Mouse (Mus musculus): ENCODE data around the gene Tbck.

Gene Tbck

DNA sequence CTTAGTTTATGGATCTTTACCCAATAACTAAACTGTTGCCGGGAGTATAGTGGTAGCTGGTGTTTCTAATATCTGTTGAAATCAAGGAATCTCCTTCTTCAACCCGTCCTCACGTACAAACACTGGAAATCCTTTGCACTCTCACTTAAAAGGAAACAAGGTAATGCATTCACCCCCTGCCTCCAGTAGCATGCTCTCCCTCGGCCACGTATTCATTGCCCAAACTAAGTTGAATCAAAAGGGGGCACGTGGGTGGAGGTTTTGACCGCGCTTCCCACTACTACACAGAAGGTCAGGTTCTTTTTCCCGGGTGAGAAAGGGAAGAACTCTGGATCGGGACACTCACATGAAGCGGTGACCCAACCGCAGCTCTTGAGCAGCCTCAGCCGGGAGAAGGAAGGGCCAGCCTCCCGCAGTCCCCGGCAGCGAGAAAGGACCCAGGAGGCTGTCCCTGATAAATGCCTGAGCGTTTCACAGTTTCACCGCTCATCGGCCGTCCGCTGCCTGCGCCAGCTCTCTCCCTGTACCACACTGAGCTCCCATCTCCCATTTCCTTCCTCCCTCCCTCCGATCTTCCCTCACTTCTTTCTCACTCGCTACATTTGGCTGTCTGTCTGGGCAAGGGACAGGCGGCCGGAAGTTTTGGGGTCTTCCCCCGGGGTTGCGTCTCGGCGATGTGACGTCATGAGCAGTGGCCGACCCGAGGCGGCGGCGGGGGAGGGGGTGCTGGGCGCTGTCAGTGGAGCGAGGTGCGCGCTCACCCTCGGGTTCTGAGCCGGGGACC lies at the start of gene Tbck:
Gene Tbck (plus strand): TSS at position 698 of the 784 bp plus-strand sequence.
- DNase-seq (ENCODE audit: extremely low read depth, insufficient read length, low spot score), result peak; percentile 91

DNA sequence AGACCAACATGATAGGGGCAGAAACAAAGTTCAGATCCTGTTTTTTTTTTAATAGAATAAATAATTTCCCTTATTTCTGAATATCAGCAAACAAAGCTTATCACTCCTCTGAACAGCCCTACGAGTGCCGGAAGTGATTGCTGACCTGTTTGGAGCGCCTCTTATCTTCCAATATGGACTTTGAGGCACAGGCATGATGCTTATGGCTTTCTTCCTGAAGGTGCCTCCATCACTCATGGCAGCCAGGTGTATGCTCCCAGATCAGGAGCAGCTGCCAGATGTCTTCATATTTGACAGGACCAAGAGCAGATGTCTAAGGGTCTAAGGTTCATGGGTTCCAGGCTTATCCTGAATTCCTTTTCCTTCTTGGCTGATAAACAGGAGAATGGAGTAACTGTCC lies 46.9 kb upstream of the Tbck start:
- no peak for DNase-seq (ENCODE audit: extremely low read depth, insufficient read length, low spot score)

DNA sequence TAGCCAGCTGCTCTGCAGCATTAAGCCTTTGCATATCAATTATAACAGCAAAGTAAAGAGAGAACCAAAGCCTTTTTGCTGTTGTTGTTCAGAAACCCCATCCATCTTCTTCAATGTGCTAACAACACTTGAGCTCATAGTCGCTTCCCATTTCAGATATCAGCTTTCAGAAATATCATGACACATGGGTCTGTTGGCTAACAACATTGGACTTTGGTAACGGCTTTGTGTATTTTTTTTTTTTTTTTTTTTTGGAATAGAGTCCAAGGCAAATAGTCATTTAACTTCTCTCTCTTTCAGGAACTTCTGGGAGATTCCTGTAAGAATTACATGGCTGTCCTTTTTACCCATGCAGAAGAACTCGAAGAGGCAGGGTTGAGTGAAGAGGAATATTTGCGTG lies 39.9 kb upstream of the Tbck start:
- no peak for DNase-seq (ENCODE audit: extremely low read depth, insufficient read length, low spot score)

DNA sequence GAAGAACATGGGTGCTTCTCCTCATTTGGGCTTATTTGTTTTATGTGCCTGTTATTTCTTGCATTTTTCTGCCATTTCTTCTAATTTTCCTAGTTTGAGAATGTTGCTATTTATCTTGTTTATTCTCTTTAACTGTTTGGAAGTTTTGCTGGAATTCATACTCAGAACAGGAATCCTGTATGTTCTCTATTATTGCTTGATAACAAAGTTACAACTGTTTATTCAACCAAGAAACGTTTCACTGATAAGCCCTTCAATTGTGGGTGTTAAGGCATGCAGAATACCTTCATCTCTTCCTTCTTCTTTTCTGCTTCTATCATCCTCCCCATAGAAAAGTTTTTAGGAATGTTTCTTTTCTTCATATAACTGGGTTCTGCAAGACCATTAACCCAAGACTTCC lies 37.1 kb upstream of the Tbck start:
- no peak for DNase-seq (ENCODE audit: extremely low read depth, insufficient read length, low spot score)

- DNase-seq (ENCODE audit: extremely low read depth, insufficient read length, low spot score), result no peak
Observed at GRCm38 (mm10) chr3:132649368-132649767, 34.6 kb upstream of the Tbck start.

- no peak for DNase-seq (ENCODE audit: extremely low read depth, insufficient read length, low spot score)
Observed at GRCm38 (mm10) chr3:132650191-132650590, 33.8 kb upstream of the Tbck start.

DNA sequence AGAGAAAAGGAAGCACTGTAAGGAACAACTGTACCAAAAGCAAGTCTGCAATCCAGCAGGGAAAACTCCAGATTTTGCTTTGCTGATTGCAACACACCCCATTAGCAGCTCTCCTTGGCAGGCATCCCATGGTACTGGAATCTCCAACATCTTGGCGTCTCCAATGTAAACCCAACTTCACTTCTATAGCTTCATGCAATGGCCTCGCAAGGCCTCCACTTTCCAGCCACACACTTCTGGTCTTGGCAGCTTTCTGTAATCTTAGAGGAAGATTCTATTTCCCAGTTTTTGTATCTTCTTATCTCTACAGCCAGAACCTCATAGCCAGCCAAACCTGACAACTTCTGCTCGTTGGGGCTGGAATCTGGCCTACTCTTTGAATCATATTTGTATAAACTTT lies 32.2 kb upstream of the Tbck start:
- DNase-seq (ENCODE audit: extremely low read depth, insufficient read length, low spot score), result no peak

- no peak for DNase-seq (ENCODE audit: extremely low read depth, insufficient read length, low spot score)
Observed at GRCm38 (mm10) chr3:132653959-132654358, 30.0 kb upstream of the Tbck start.

GRCm38 (mm10) chr3:132655955-132656354 lies 28.0 kb upstream of the Tbck start:
- DNase-seq (ENCODE audit: extremely low read depth, insufficient read length, low spot score), result no peak

- DNase-seq (ENCODE audit: extremely low read depth, insufficient read length, low spot score), result no peak
Observed at GRCm38 (mm10) chr3:132677494-132677893, 6.5 kb upstream of the Tbck start.

DNA sequence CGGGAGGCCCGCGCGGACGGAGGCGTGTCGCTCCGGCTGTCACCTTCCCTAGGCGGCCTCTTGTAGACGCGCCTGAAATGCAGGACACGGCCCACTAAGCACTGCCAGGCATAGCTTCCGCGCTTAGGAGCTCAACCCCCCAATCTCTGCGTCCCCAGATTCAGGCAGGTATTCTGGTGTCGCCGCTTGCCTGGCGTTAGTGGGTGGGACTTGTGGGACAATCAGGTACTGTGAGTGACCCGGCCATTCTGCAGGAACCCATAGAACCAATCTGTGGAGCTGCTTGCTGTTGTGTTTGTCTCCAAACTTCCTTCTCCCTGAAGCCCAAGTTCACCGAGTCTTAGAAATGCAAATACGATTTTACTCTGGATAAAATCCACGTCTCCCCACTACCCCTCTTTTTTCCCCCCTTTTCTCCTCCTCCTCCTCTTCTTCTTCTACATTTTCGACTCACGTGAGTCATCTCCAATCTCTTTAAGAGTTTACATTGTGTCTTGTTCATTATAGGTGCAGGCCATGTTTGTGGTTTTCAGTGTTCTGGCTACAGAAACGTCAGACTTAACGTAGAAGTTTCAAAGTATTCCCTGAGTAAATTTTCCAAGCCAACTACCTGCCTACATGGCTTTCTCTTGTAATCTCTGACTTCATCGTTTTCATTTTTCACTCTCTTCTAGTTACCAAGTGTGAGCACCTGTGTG lies 436 bp downstream of the Tbck start, which contains the start of gene Aimp1:
Gene Aimp1 (minus strand): TSS at position 140 of the 698 bp plus-strand sequence.
- DNase-seq (ENCODE audit: extremely low read depth, insufficient read length, low spot score), result no peak

DNA sequence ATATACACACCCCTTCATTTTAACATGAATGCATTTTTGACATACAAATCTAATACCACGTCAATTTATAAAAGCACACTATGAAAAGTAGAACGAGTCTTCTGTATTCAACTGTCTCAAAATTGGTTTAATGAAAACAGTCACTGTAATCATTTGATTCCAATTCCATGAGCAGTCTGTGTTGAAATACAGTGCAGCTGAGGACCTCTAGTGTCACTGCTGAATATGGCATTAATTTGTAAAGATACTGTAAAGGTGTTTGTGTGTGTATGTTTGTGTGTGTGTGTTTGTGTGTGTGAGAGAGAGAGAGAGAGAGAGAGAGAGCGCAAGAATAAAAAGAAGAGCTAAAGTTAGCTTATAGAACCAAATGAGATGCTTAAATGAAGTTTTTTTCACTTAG lies 17.4 kb downstream of the Tbck start:
- DNase-seq (ENCODE audit: extremely low read depth, insufficient read length, low spot score), result peak; percentile 4

DNA sequence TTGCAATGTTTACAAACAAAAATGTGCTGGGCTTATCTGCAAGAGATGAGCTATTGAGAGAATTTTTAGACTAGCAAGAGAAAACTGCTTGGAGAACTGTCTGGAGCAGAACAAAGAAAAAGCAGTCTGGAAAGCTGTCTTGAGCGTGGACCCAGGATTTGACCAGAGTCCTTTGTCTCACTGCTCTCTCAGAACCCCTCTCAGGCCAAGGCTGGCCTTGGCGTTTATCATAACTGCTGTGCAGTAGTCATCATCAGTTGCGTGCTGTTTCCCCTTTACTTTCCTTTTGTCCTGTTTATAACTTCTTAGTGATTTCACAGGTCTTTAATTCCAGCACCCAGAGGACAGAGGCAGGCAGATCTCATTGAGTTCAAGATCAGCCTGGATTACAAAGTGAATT lies 20.3 kb downstream of the Tbck start:
- DNase-seq (ENCODE audit: extremely low read depth, insufficient read length, low spot score), result no peak

- DNase-seq (ENCODE audit: extremely low read depth, insufficient read length, low spot score), result no peak
Observed at GRCm38 (mm10) chr3:132706977-132707376, 23.0 kb downstream of the Tbck start.

- no peak for DNase-seq (ENCODE audit: extremely low read depth, insufficient read length, low spot score)
Observed at GRCm38 (mm10) chr3:132713913-132714312, 30.0 kb downstream of the Tbck start.

GRCm38 (mm10) chr3:132717316-132717715 lies 33.4 kb downstream of the Tbck start:
- no peak for DNase-seq (ENCODE audit: extremely low read depth, insufficient read length, low spot score)

DNA sequence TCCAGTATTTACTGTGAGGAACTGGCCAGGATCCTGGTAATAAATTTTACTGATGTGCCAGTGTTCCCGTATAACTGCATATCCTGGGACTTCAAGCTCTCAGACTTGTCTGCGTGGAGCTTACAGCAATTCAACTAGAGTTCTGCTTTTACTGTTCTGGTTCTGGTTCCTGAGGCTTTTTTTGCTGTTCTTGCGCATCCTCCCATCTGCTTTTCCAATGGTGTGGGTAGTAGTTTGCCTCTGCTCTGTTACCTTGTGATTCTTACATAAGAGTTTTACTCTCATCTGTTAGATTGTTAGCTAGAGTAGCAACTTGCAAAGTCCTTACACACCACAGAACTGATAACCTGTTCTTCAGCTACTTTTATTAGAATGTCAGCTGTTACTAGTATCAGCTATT lies 40.4 kb downstream of the Tbck start:
- DNase-seq (ENCODE audit: extremely low read depth, insufficient read length, low spot score), result no peak

DNA sequence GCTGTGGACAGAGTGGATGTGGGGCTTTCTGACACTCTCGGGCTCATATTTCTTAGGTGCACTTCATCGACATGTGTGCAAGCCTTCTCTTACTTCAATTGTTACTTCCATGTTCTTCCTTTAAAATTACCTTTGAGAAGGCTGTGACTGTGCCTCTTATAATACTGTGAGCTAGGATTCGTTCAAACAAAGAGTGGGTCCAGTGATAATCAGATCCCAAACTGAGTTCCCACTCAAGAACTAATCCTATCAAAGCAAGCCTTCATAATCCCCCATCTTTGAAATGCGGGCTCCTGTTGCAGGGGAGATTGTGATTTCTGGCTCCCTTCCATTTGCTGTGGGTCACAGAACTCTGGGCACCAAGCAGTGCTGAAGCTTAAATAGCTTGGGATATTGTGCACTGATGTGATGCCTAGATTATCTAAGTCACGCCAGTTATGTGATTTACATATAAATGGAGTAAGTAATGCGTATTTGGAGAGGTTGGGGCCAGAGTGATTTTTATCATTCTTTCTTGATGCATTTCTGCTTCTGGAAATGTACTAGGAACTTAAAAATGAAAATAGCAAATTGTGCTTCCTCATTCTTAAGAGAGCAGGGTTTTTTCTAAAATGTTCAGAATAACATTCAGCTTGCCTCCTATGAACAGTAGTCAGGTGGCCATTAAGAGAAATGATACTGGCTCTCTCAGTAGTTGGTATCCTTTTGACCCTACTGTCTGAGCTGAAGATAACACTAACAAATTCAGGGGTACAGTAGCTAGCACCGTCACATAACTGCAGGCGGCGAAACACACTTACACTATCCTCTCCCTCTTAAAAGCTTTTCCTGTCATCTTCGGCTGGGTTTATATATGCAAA lies 60.6 kb downstream of the Tbck start:
- no peak for DNase-seq (ENCODE audit: extremely low read depth, insufficient read length, low spot score)

GRCm38 (mm10) chr3:132747036-132747435 lies 63.1 kb downstream of the Tbck start:
- no peak for DNase-seq (ENCODE audit: extremely low read depth, insufficient read length, low spot score)

- no peak for DNase-seq (ENCODE audit: extremely low read depth, insufficient read length, low spot score)
Observed at GRCm38 (mm10) chr3:132747766-132748165, 63.8 kb downstream of the Tbck start.

DNA sequence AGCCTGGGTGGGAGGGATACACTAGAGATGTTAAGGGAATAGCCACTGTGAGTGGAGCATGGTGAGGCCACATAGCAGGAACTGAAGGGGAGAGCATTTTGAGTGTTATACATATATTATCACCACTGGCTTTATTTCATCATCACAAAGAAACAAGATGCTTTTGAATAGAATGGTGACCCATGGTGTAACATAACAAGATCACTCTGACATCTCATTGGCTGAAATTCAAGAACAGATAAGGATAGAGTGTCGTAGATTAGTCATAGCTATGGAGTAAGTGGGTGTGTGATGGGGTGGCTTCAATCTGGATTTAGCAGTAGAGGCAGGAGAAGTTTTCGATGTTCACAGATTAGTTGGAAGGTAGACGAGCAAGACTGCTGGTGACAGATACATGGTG lies 64.8 kb downstream of the Tbck start:
- DNase-seq (ENCODE audit: extremely low read depth, insufficient read length, low spot score), result no peak

All from 3134 (cell line).